Mouse (Mus musculus) liver, embryonic 15.5 days (tissue): ENCODE measurements around the gene Olfr718-ps1. TPM values are rescaled to one million over a fixed set of nuclear protein-coding genes. Genes with fewer than 3 reads are reported as not detected.
"Not testable (repeated sequence)": the region's sequence is repeated elsewhere in the genome, so short reads cannot be mapped to it uniquely, and the experiment has no call there.

Source experiments
- ATAC-seq: fragments of 200-750 bp; cut with Nextera tagmentation; 2 replicates; pipeline ENCODE4 v1.8.0; 2017; ENCODE audit warnings: moderate number of reproducible peaks, mild to moderate bottlenecking, moderate library complexity; ENCODE audit not compliant: insufficient read depth
- H3K27ac ChIP-seq: fragments of 300-500 bp; sonication (generic); replicated peaks from 2 replicates; pipeline ENCODE4 v1.5.1; 2015; ENCODE audit warnings: mild to moderate bottlenecking, inconsistent platforms
- H3K27me3 ChIP-seq: fragments of 300-500 bp; sonication (generic); 2 replicates; pipeline ENCODE4 v1.6.1; 2015; ENCODE audit warnings: mild to moderate bottlenecking, inconsistent platforms
- H3K36me3 ChIP-seq: fragments of 300-500 bp; sonication (generic); replicated peaks from 2 replicates; pipeline ENCODE4 v1.6.1; 2015; ENCODE audit warnings: moderate library complexity, mild to moderate bottlenecking, inconsistent platforms
- H3K4me1 ChIP-seq: fragments of 300-500 bp; sonication (generic); replicated peaks from 2 replicates; pipeline ENCODE4 v1.6.1; 2015; ENCODE audit warnings: inconsistent platforms
- H3K4me2 ChIP-seq: fragments of 300-500 bp; sonication (generic); 2 replicates; pipeline ENCODE4 v1.6.1; 2015; ENCODE audit warnings: moderate library complexity, mild to moderate bottlenecking, inconsistent platforms
- H3K4me3 ChIP-seq: fragments of 300-500 bp; sonication (generic); replicated peaks from 2 replicates; pipeline ENCODE4 v1.5.1; 2015; ENCODE audit warnings: mild to moderate bottlenecking, inconsistent platforms
- H3K9ac ChIP-seq: fragments of 300-500 bp; sonication (generic); 2 replicates; pipeline ENCODE4 v1.6.1; 2015; ENCODE audit warnings: moderate library complexity, mild to moderate bottlenecking, inconsistent platforms
- H3K9me3 ChIP-seq: fragments of 300-500 bp; sonication (generic); replicated peaks from 2 replicates; pipeline ENCODE4 v1.6.1; 2016; ENCODE audit warnings: inconsistent platforms
- whole genome bisulfite sequencing: fragments of 180-500 bp; shearing (Covaris S2); methylation state at CpG from one replicate; pipeline ENCODE4 v1.1.7; 2015; ENCODE audit warnings: mixed read lengths; ENCODE audit not compliant: insufficient replicate concordance; 5-methylcytosine and 5-hydroxymethylcytosine counted together
- polyA plus RNA-seq: library from polyadenylated mRNA; unstranded; fragments of >200 nt; fragmentation: Nextera tagmentation; extraction: Ambion mirVana; gene quantifications from 2 replicates; pipeline ENCODE4 v1.2.1, GENCODE M21; 2015

The Olfr718-ps1 gene
- polyA plus RNA-seq, 1 experiment from 2014 or later = not detected

DNA sequence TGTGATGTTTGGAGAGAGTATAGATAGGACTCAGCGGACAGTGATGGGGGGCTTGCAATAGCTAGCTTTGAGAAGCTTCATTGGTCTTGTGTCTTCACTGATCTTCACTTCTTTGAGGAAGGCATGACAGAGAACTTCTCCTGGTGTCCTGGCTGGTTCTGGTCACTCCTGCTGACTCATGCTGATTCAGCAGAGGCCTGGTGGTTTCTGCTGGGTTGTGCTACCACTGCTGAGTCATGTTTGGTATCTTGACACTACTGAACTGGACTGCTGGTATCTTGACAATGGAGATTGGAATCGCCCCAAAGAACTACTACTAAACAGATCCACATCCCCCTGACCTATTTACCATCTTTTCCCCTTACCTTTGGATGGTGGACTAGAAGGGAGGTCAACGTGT, 8.2 kb upstream of the Olfr718-ps1 start:
- H3K4me2 ChIP-seq = no peak overlapping the region
- no peaks in the 10 kb centered on the region for H3K9me3 ChIP-seq
- WGBS = 56% methylated on average over 3 of the region's 3 CpGs
- H3K36me3 ChIP-seq = no peaks in the 10 kb centered on the region
- no peak overlapping the region for H3K27ac ChIP-seq
- no peak overlapping the region for H3K4me3 ChIP-seq
- no peak overlapping the region for H3K9ac ChIP-seq
- ATAC-seq = no peak
- no peaks in the 10 kb centered on the region for H3K4me1 ChIP-seq
- H3K27me3 ChIP-seq = peaks cover 42% of the 10 kb centered on the region

DNA sequence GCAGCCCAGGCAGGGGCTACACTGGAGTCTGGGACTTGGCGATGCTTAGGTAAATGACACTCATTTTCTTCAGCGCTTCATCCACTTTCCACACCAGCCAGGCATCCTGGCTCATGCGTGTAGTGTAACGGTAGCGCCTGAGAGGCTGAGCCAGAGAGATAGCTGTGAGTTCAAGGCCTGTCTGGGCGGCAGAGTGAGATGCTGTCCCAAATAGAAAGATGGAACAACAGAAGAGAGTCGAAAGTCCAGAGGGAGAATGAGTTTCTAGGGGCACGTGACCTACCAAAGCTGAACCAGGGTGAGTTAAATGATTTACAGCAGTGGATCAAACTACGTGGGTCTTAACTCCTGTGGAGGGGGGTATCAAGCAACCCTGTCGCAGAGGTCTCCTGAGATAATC, 6.4 kb upstream of the Olfr718-ps1 start:
- H3K27ac ChIP-seq = no peak overlapping the region
- H3K27me3 ChIP-seq = peaks cover 31% of the 10 kb centered on the region
- H3K4me2 ChIP-seq = no peak overlapping the region
- ATAC-seq = no peak
- H3K9ac ChIP-seq = no peak overlapping the region
- 0 out of 2 replicates have a peak, but pooled peaks cover 3% of the 10 kb centered on the region for H3K9me3 ChIP-seq
- no peaks in the 10 kb centered on the region for H3K4me1 ChIP-seq
- 70% methylated on average over 10 of the region's 10 CpGs for WGBS
- no peaks in the 10 kb centered on the region for H3K36me3 ChIP-seq
- H3K4me3 ChIP-seq = no peak overlapping the region

GRCm38 (mm10) chr5:143150044-143150443, 2.7 kb upstream of the Olfr718-ps1 start:
- no peak overlapping the region for H3K27ac ChIP-seq
- WGBS = 73% methylated on average over 2 of the region's 2 CpGs

DNA sequence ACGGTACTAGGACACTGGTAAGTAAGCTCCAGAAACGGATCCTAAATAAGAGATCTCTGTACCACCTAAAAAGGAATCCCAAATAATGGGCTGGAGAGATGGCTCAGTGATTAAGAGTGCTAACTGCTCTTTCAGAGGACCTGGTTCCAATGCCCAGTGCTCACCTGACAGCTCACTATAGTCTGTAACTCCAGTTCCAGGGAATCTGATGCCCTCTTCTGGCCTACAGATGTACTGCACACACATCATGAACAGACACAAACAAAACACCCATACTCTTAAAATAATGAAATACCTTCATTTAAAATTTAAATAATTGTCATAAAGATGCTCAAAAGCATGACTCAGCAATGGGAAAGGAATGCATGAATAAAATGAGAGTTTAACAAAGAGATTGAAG, 2.2 kb upstream of the Olfr718-ps1 start:
- H3K36me3 ChIP-seq = no peaks in the 10 kb centered on the region
- H3K4me1 ChIP-seq = no peaks in the 10 kb centered on the region
- 82% methylated on average over 2 of the region's 2 CpGs for WGBS
- no peaks in the 10 kb centered on the region for H3K27me3 ChIP-seq
- H3K4me3 ChIP-seq = no peak overlapping the region
- H3K27ac ChIP-seq = no peak overlapping the region
- no peak overlapping the region for H3K4me2 ChIP-seq
- ATAC-seq = no peak
- 0 out of 2 replicates have a peak, but pooled peaks cover 3% of the 10 kb centered on the region for H3K9me3 ChIP-seq
- H3K9ac ChIP-seq = no peak overlapping the region

More at GRCm38 (mm10) chr5:143150044-143150443, 2.7 kb upstream of the Olfr718-ps1 start:
- Histone ChIP-seq H3K9ac (no peak overlapping the region), H3K27me3 (no peaks in the 10 kb centered on the region), H3K4me1 (no peaks in the 10 kb centered on the region), H3K4me3 (no peak overlapping the region), H3K4me2 (no peak overlapping the region), H3K9me3 (0 out of 2 replicates have a peak, but pooled peaks cover 3% of the 10 kb centered on the region), H3K36me3 (no peaks in the 10 kb centered on the region)
- no peak for ATAC-seq

DNA sequence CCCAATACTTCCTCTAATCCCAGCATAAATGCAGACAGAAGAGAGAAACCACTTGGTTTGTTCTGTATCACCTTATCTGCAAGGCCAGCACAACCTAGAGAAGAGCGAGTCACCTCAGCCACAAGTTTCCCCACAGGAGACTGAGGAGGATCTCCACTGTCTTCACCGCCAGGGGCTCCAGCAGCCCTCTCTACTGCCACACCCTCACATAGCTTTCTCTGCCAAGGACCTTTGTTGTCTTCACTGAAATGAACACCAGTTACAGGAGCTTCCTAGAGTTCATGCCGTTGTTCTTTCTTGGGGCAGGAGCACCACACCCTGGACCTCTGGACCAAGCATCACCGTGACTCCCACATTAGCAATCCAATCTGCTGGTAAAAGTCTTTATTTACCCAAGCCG, 1.3 kb upstream of the Olfr718-ps1 start:
- H3K9ac ChIP-seq = no peak overlapping the region
- H3K27ac ChIP-seq = no peak overlapping the region
- ATAC-seq = no peak
- 0 out of 2 replicates have a peak, but pooled peaks cover 3% of the 10 kb centered on the region for H3K9me3 ChIP-seq
- WGBS = 65% methylated on average over 5 of the region's 5 CpGs
- no peaks in the 10 kb centered on the region for H3K27me3 ChIP-seq
- H3K4me1 ChIP-seq = no peaks in the 10 kb centered on the region
- no peak overlapping the region for H3K4me2 ChIP-seq
- H3K36me3 ChIP-seq = no peaks in the 10 kb centered on the region
- no peak overlapping the region for H3K4me3 ChIP-seq

GRCm38 (mm10) chr5:143137580-143137979, 9.8 kb downstream of the Olfr718-ps1 start:
- H3K9ac ChIP-seq = no peak overlapping the region
- H3K4me2 ChIP-seq = no peak overlapping the region
- no peaks in the 10 kb centered on the region for H3K9me3 ChIP-seq
- no peaks in the 10 kb centered on the region for H3K36me3 ChIP-seq
- 67% methylated on average over 13 of the region's 13 CpGs for WGBS
- no peak overlapping the region for H3K4me3 ChIP-seq
- no peak overlapping the region for H3K27ac ChIP-seq
- H3K27me3 ChIP-seq = peaks cover 7% of the 10 kb centered on the region; the same call in 1 of the 2 replicates
- H3K4me1 ChIP-seq = peaks cover 11% of the 10 kb centered on the region
- peak; percentile 42; the same call in 1 of the 2 replicates for ATAC-seq

- no peak overlapping the region for H3K9ac ChIP-seq
- H3K4me3 ChIP-seq = no peak overlapping the region
- H3K27me3 ChIP-seq = 0 out of 2 replicates have a peak, but pooled peaks cover 3% of the 10 kb centered on the region
- no peak for ATAC-seq
- no peak overlapping the region for H3K4me2 ChIP-seq
- H3K36me3 ChIP-seq = no peaks in the 10 kb centered on the region
- WGBS = 60% methylated on average over 7 of the region's 7 CpGs
- H3K9me3 ChIP-seq = no peaks in the 10 kb centered on the region
- H3K4me1 ChIP-seq = peaks cover 11% of the 10 kb centered on the region
- no peak overlapping the region for H3K27ac ChIP-seq
Measured at GRCm38 (mm10) chr5:143135042-143135441, 12.3 kb downstream of the Olfr718-ps1 start.

DNA sequence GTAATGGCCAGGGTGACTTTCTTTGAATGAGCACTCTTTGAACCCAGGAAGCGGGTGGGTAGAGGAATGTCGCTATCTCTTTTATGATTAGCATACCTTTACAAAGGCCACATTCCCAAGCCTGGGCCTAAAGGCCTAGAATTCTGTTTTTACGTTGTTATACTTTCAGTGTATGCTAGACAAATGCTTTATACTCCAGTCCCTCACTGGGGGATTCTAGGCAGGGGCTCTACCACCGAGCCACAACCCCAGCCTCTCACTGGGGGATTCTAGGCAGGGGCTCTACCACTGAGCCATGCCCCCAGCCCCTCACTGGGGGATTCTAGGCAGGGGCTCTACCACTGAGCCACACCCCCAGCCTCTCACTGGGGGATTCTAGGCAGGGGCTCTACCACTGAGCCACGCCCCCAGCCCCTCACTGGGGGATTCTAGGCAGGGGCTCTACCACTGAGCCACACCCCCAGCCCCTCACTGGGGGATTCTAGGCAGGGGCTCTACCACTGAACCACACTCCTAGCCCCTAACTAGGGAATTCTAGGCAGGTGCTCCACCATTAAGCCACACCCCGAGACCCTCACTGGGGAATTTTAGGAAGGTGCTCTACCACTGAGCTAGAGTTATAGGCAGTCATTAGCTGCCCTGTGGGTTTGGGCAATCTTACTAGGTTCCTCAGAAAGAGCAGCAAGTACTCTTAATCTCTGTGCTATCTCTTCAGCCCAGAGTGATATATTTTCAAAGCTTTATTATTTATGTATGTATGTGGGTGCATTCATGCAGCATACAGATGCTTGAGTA, 13.0 kb downstream of the Olfr718-ps1 start:
- H3K27ac ChIP-seq, H3K36me3 ChIP-seq, ATAC-seq, H3K9me3 ChIP-seq, H3K9ac ChIP-seq, H3K4me2 ChIP-seq, H3K4me3 ChIP-seq, H3K27me3 ChIP-seq: not testable (repeated sequence)
- WGBS = 56% methylated on average over 5 of the region's 6 CpGs
- H3K4me1 ChIP-seq = peaks cover 11% of the 10 kb centered on the region

DNA sequence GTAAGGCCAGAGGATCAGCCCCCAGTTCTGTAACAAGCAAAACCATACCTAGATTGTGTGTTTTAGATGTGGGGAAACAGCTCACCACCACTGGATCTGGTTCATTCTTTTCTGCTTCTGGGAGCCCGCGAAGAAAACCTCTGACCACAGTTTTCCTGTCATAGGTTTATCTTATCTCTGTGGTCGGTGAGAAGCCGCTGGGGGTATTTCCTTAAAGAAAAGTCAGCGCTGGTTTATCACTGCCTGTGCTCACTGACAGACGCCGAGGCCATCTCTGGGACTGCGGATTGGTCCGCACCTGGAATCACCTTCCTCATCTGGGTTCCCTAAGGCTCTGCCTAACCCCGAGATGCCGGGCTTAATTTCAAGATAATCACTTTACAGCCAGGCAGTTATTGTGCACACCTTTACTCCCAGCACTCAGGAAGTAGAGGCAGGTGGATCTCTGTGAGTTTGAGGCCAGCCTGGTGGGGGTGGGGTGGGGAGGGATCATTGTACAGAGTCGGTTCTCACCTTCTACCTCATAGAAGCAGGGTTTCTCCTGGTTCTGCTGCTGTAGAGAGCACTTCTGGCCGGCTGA, 14.4 kb downstream of the Olfr718-ps1 start:
- peaks cover 14% of the 10 kb centered on the region; the same call in 1 of the 2 replicates for H3K27me3 ChIP-seq
- H3K4me1 ChIP-seq = peaks cover 11% of the 10 kb centered on the region
- ATAC-seq = no peak
- no peak overlapping the region for H3K9ac ChIP-seq
- H3K4me2 ChIP-seq = no peak overlapping the region
- no peaks in the 10 kb centered on the region for H3K9me3 ChIP-seq
- H3K27ac ChIP-seq = no peak overlapping the region
- no peak overlapping the region for H3K4me3 ChIP-seq
- 13% methylated on average over 13 of the region's 13 CpGs for WGBS
- H3K36me3 ChIP-seq = no peaks in the 10 kb centered on the region

- H3K4me3 ChIP-seq = no peak overlapping the region
- no peak overlapping the region for H3K27ac ChIP-seq
- H3K27me3 ChIP-seq = peaks cover 23% of the 10 kb centered on the region; the same call in 1 of the 2 replicates
- no peaks in the 10 kb centered on the region for H3K36me3 ChIP-seq
- H3K4me2 ChIP-seq = no peak overlapping the region
- H3K9ac ChIP-seq = no peak overlapping the region
- peaks cover 8% of the 10 kb centered on the region for H3K4me1 ChIP-seq
- no peaks in the 10 kb centered on the region for H3K9me3 ChIP-seq
- 69% methylated on average over 7 of the region's 7 CpGs for WGBS
- no peak for ATAC-seq
Measured at GRCm38 (mm10) chr5:143130342-143130741, 17.0 kb downstream of the Olfr718-ps1 start.

DNA sequence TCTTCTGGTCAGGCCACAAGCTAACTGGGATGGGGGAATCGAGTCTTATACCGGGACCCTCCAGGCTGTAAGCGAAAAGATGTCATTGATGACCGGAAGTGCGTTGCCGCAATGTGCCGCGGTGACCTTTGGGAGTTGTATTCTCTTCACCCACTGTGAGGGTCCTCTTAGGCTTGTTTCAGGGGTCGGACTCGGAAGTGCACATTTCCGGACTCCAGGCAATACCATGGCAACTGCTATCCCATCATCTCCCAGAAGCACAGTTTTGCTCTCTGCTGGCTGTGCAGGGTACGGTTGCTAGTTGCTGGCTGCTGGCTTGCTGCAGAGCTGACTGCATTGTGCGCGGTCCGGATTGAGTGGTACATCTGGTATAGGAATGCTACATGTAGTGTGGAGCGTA, 18.3 kb downstream of the Olfr718-ps1 start:
- ATAC-seq = no peak
- no peak overlapping the region for H3K27ac ChIP-seq
- peaks cover 33% of the 10 kb centered on the region; the same call in 1 of the 2 replicates for H3K27me3 ChIP-seq
- no peak overlapping the region for H3K9ac ChIP-seq
- H3K4me1 ChIP-seq = no peaks in the 10 kb centered on the region; the same call in 1 of the 2 replicates
- H3K36me3 ChIP-seq = no peaks in the 10 kb centered on the region
- no peak overlapping the region for H3K4me2 ChIP-seq
- no peaks in the 10 kb centered on the region for H3K9me3 ChIP-seq
- no peak overlapping the region for H3K4me3 ChIP-seq
- WGBS = 79% methylated on average over 16 of the region's 16 CpGs
